Mouse (Mus musculus) intestine, embryonic 16.5 days (tissue): ENCODE measurements around the gene Zfp932. TPM values are rescaled to one million over a fixed set of nuclear protein-coding genes. Genes with fewer than 3 reads are reported as not detected.

ENCODE experiments used
- polyA plus RNA-seq: library from polyadenylated mRNA; unstranded; fragments of >200 nt; fragmentation: Nextera tagmentation; extraction: Ambion mirVana; gene quantifications from 2 replicates; pipeline ENCODE4 v1.2.1, GENCODE M21; 2015

Zfp932 gene
- polyA plus RNA-seq, 1 experiment from 2014 or later, result 13.2 TPM

Other genes starting within 250 kb of the Zfp932 start
- 11.5 and 12.3 TPM in 2 replicates for gene 4930522L14Rik, start 244.6 kb upstream of the Zfp932 start, polyA plus RNA-seq
- 0.23 and 0.44 TPM in 2 replicates for gene Gm15446, start 73.1 kb upstream of the Zfp932 start, polyA plus RNA-seq
- 3.2 and 3.7 TPM in 2 replicates for gene Gm17655, start 76.0 kb downstream of the Zfp932 start, polyA plus RNA-seq
- gene Gm35315, start 97.9 kb downstream of the Zfp932 start, polyA plus RNA-seq, result 1.5 and 2.1 TPM in 2 replicates
- gene Plcxd1, start 103.4 kb downstream of the Zfp932 start, polyA plus RNA-seq, result 0.80 and 0.84 TPM in 2 replicates
- gene Gtpbp6, start 111.7 kb downstream of the Zfp932 start, polyA plus RNA-seq, result 28.3 and 29.6 TPM in 2 replicates
- gene Zfp605, start 113.6 kb downstream of the Zfp932 start, polyA plus RNA-seq, result 2.3 and 2.7 TPM in 2 replicates
- 35.1 and 35.6 TPM in 2 replicates for gene Chfr, start 139.3 kb downstream of the Zfp932 start, polyA plus RNA-seq
- gene Golga3, start 180.2 kb downstream of the Zfp932 start, polyA plus RNA-seq, result 13.7 and 14.5 TPM in 2 replicates
- gene Ankle2, start 234.5 kb downstream of the Zfp932 start, polyA plus RNA-seq, result 12.9 and 16.9 TPM in 2 replicates